Mouse (Mus musculus): ENCODE data around the gene Adora3. TPM values are rescaled to one million over a fixed set of nuclear protein-coding genes. Genes with fewer than 3 reads are reported as not detected.

Adora3 gene
- polyA plus RNA-seq, 1 experiment = 0.35 TPM

- DNase-seq (ENCODE audit: low read depth, low spot score) = no peak
- 69% methylated on average over 7 of the region's 7 CpGs for WGBS
These were observed 57.0 kb downstream of the Adora3 start for GRCm38 (mm10) chr3:105927561-105928194.

- DNase-seq (ENCODE audit: low read depth, low spot score) = no peak
- 83% methylated on average over 3 of the region's 3 CpGs for WGBS
These were observed 57.5 kb downstream of the Adora3 start for GRCm38 (mm10) chr3:105928195-105928569.

- 72% methylated on average over 6 of the region's 6 CpGs for WGBS
- no peak for DNase-seq (ENCODE audit: low read depth, low spot score)
These were observed 58.1 kb downstream of the Adora3 start for GRCm38 (mm10) chr3:105928781-105929180.

- 76% methylated on average over 7 of the region's 7 CpGs for WGBS
- no peak for DNase-seq (ENCODE audit: low read depth, low spot score)
These were observed 59.2 kb downstream of the Adora3 start for GRCm38 (mm10) chr3:105929821-105930220.

- 99% methylated on average over 2 of the region's 2 CpGs for WGBS
These were observed 60.4 kb downstream of the Adora3 start for GRCm38 (mm10) chr3:105931095-105931494.

GRCm38 (mm10) chr3:105932240-105933071 is 61.8 kb downstream of the Adora3 start, which contains the start of gene I830077J02Rik:
Gene I830077J02Rik (minus strand): TSS chr3:105932664.
- WGBS = 71% methylated on average over 8 of the region's 8 CpGs
- DNase-seq (ENCODE audit: low read depth, low spot score) = no peak

More at GRCm38 (mm10) chr3:105931095-105931494, 60.4 kb downstream of the Adora3 start:
- no peak for DNase-seq (ENCODE audit: low read depth, low spot score)

- DNase-seq (ENCODE audit: low read depth, low spot score) = no peak
- 87% methylated on average over 6 of the region's 6 CpGs for WGBS
These were observed 63.3 kb downstream of the Adora3 start for GRCm38 (mm10) chr3:105933926-105934325.

- WGBS = 50% methylated on average over 5 of the region's 5 CpGs
- DNase-seq (ENCODE audit: low read depth, low spot score) = no peak
These were observed 64.4 kb downstream of the Adora3 start for GRCm38 (mm10) chr3:105935033-105935432.

GRCm38 (mm10) chr3:105936111-105936510 is 65.5 kb downstream of the Adora3 start:
- 83% methylated on average over 4 of the region's 4 CpGs for WGBS
- no peak for DNase-seq (ENCODE audit: low read depth, low spot score)

GRCm38 (mm10) chr3:105951348-105951747 is 80.7 kb downstream of the Adora3 start:
- WGBS = 94% methylated on average over 7 of the region's 7 CpGs
- no peak for DNase-seq (ENCODE audit: low read depth, low spot score)

- no peak for DNase-seq (ENCODE audit: low read depth, low spot score)
- WGBS = 92% methylated on average over 1 of the region's 1 CpGs
These were observed 86.6 kb downstream of the Adora3 start for GRCm38 (mm10) chr3:105957235-105957634.

GRCm38 (mm10) chr3:105958204-105958603 is 87.5 kb downstream of the Adora3 start:
- WGBS = 18% methylated on average over 5 of the region's 5 CpGs
- no peak for DNase-seq (ENCODE audit: low read depth, low spot score)

Other genes starting within 250 kb of the Adora3 start
- 3.5 and 7.6 TPM in 2 replicates for gene Ddx20, start 183.3 kb upstream of the Adora3 start, polyA plus RNA-seq (2012; rRNA removed)
- gene Inka2, start 166.3 kb upstream of the Adora3 start, polyA plus RNA-seq (2012; rRNA removed) = 1.9 TPM in 2 replicates
- 10.6 and 11.2 TPM in 2 replicates for gene Rap1a, start 69.5 kb upstream of the Adora3 start, polyA plus RNA-seq (2012; rRNA removed)
- gene Tmigd3, start within 50 bp of the Adora3 start, polyA plus RNA-seq (2012; rRNA removed) = 0.48 and 0.51 TPM in 2 replicates
- gene I830077J02Rik, start 61.8 kb downstream of the Adora3 start, polyA plus RNA-seq (2012; rRNA removed) = 1.3 and 2.7 TPM in 2 replicates
- 38.8 and 42.7 TPM in 2 replicates for gene Wdr77, start 88.5 kb downstream of the Adora3 start, polyA plus RNA-seq (2012; rRNA removed)
- 176 and 185 TPM in 2 replicates for gene Atp5f1, start 89.2 kb downstream of the Adora3 start, polyA plus RNA-seq (2012; rRNA removed)
- 0.38 and 0.60 TPM in 2 replicates for gene Ovgp1, start 102.9 kb downstream of the Adora3 start, polyA plus RNA-seq (2012; rRNA removed)
- gene Pifo, start 143.8 kb downstream of the Adora3 start, polyA plus RNA-seq (2012; rRNA removed) = not detected in 2 replicates
- 0.07 TPM in 1 of 2 replicates, not detected in the other for gene Chil5, start 162.0 kb downstream of the Adora3 start, polyA plus RNA-seq (2012; rRNA removed)
- gene Chia1, start 242.4 kb downstream of the Adora3 start, polyA plus RNA-seq (2012; rRNA removed) = 0.26 and 1.2 TPM in 2 replicates